Mouse (Mus musculus): ENCODE results near the gene Fcrla.

DNA sequence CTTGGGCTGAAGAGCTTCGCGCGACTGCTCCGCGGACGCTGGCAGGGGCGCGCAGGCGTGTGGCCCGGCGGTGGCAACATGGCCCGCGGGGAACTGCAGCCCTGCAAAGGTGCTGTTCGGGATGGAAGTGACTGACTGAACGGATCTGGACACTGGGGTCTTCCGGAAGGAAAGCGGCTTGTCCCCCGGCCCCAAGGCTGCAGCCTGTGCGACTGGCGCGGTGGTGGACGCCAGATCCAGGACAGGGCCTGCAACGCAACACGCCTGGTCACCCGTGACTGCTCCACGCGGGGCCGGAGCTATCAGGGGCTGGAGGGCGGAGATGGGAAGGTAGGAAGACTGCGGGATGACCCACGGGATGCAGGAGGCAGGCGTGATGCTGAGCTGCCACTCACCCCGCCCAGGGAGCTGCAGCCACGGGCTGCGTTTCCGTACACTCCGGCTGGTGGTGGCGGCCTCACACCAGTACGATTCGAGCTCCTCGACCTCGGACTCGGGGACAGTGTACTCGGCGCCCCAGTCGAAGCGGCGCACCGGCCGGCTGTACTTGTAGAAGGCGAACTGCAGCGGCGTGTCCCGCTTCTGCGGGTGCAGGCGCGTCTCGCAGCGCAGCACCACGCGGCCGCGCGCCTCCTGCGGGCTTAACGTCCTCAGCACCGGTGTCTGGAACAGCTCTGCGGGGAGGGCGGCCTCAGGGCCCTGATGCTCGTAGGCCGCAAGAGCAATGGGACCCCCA lies 19.8 kb downstream of the Fcrla start:
- TF ChIP-seq CTCF (IDR thresholded peaks at IDR 0.05; ENCODE audit: insufficient read depth, low read length) (no peak), POLR2A (IDR thresholded peaks at IDR 0.05; ENCODE audit: borderline replicate concordance, extremely low read depth, low read depth, low read length) (no peak)
